Comparison of ENCODE assay signal across 8 mouse cellular contexts in genomic region chr3:56181991-56182370, GRCm38 (mm10). TPM values are rescaled to one million over a fixed set of nuclear protein-coding genes. Genes with fewer than 3 reads are reported as not detected.
A peak's percentile ranks its signal among the peaks of the same experiment; 100 is the strongest.
DNase-seq lines count a peak whose midpoint lies in the region; ATAC-seq and TF ChIP-seq lines count a peak whose summit lies in the region.

No protein-coding gene starts in this region.

- TF ChIP-seq POLR2A in heart, adult 2 months (IDR thresholded peaks at IDR 0.05; ENCODE audit: insufficient read depth, low read depth, low read length): no peak

- no peak for DNase-seq in heart, adult 2 months
- DNase-seq in heart, postnatal 4 days: no peak
- DNase-seq in forebrain, embryonic 14.5 days (ENCODE audit: low spot score): no peak
- DNase-seq in cerebellum, adult 9-11 months: no peak
- no peak for DNase-seq in spleen, postnatal 4 days (ENCODE audit: low spot score in 2 of 2)
- no peak for DNase-seq in ovary, adult 18-20 months (ENCODE audit: low spot score)

- intact Hi-C loops in heart, adult 2 months (cut with DNase I): loop anchor here (5.0 to 10.0 kb wide), 2 partner anchors 100 to 177 kb away; no protein-coding TSS in a partner anchor

- H3K4me1 ChIP-seq in heart, adult 2 months (ENCODE audit: control insufficient read depth, insufficient read depth, low read length): no peaks in the 10 kb centered on the region; the same call in 1 of the 2 replicates
- H3K4me1 ChIP-seq in E14TG2a.4 (replicated peaks; ENCODE audit: low read depth, low read length): peaks cover 12% of the 10 kb centered on the region
- peaks cover 5% of the 10 kb centered on the region; the same call in 1 of the 2 replicates for H3K4me1 ChIP-seq in forebrain, embryonic 14.5 days (ENCODE audit: control insufficient read depth, insufficient read depth, low read length)
- H3K4me1 ChIP-seq in liver, embryonic 15.5 days (replicated peaks): 0 out of 2 replicates have a peak, but pooled peaks cover 14% of the 10 kb centered on the region

- no peak for ATAC-seq in forebrain, embryonic 14.5 days
- no peak for ATAC-seq in liver, embryonic 15.5 days (ENCODE audit: insufficient read depth)

- peak overlapping the region; percentile 78 for H3K4me2 ChIP-seq in forebrain, embryonic 14.5 days (ENCODE audit: low read length)
- H3K4me2 ChIP-seq in liver, embryonic 15.5 days: peak overlapping the region; percentile 85

- TF ChIP-seq EP300 in heart, adult 2 months (IDR thresholded peaks at IDR 0.05; ENCODE audit: insufficient read depth, low read depth, low read length): no peak

- H3K79me2 ChIP-seq in heart, adult 2 months (replicated peaks; ENCODE audit: control insufficient read depth, insufficient read depth, low read length): peaks cover 3% of the 10 kb centered on the region; the same call in 1 of the 2 replicates

- H3K27me3 ChIP-seq in heart, adult 2 months (ENCODE audit: control insufficient read depth, insufficient read depth, low read length): no peaks in the 10 kb centered on the region
- H3K27me3 ChIP-seq in E14TG2a.4 (ENCODE audit: insufficient read depth, low read length): peaks cover 28% of the 10 kb centered on the region
- H3K27me3 ChIP-seq in forebrain, embryonic 14.5 days (replicated peaks; ENCODE audit: control insufficient read depth, insufficient read depth, low read length): no peaks in the 10 kb centered on the region
- H3K27me3 ChIP-seq in liver, embryonic 15.5 days: peaks cover 42% of the 10 kb centered on the region

- no peaks in the 10 kb centered on the region for H3K36me3 ChIP-seq in heart, adult 2 months (ENCODE audit: control insufficient read depth, insufficient read depth, low read length)
- no peaks in the 10 kb centered on the region for H3K36me3 ChIP-seq in E14TG2a.4 (ENCODE audit: insufficient read depth, low read length)
- H3K36me3 ChIP-seq in forebrain, embryonic 14.5 days (ENCODE audit: control insufficient read depth, insufficient read depth, low read length): no peaks in the 10 kb centered on the region
- no peaks in the 10 kb centered on the region for H3K36me3 ChIP-seq in liver, embryonic 15.5 days (replicated peaks)

- H3K4me3 ChIP-seq in heart, adult 2 months: peak overlapping the region; percentile 65
- H3K4me3 ChIP-seq in E14TG2a.4 (replicated peaks; ENCODE audit: low read length): peak overlapping the region; percentile 91
- H3K4me3 ChIP-seq in forebrain, embryonic 14.5 days (ENCODE audit: low read depth, low read length): peak overlapping the region; percentile 88
- H3K4me3 ChIP-seq in liver, embryonic 15.5 days (replicated peaks): peak overlapping the region; percentile 73

- WGBS in heart, adult 2 months: 9% methylated on average over 4 of the region's 4 CpGs
- 5% methylated on average over 4 of the region's 4 CpGs for WGBS in forebrain, embryonic 14.5 days
- WGBS in liver, embryonic 15.5 days (ENCODE audit: insufficient replicate concordance): 21% methylated on average over 4 of the region's 4 CpGs

- peak overlapping the region; percentile 8; the same call in 1 of the 2 replicates for H3K27ac ChIP-seq in heart, adult 2 months
- H3K27ac ChIP-seq in forebrain, embryonic 14.5 days (ENCODE audit: low read depth, low read length): peak overlapping the region; percentile 97
- no peak overlapping the region for H3K27ac ChIP-seq in liver, embryonic 15.5 days (replicated peaks)

- peak overlapping the region; percentile 58 for H3K9ac ChIP-seq in heart, adult 2 months (ENCODE audit: low read depth, low read length)
- peak overlapping the region; percentile 98 for H3K9ac ChIP-seq in forebrain, embryonic 14.5 days (ENCODE audit: low read length)
- H3K9ac ChIP-seq in liver, embryonic 15.5 days: no peak overlapping the region

- H3K9me3 ChIP-seq in E14TG2a.4 (ENCODE audit: low read length): no peaks in the 10 kb centered on the region
- no peaks in the 10 kb centered on the region for H3K9me3 ChIP-seq in forebrain, embryonic 14.5 days (replicated peaks; ENCODE audit: control insufficient read depth, low read length)
- H3K9me3 ChIP-seq in liver, embryonic 15.5 days (replicated peaks): no peaks in the 10 kb centered on the region

- no peak for TF ChIP-seq CTCF in heart, adult 2 months (IDR thresholded peaks at IDR 0.05)
- TF ChIP-seq CTCF in E14TG2a.4 (conservative IDR thresholded peaks at IDR 0.05; ENCODE audit: low read length): no peak

RNA-seq across cellular contexts. Expression of gene Nbea, which starts 1.5 kb away (rescaled TPM):
- total RNA-seq in heart, adult 2 months (2021): 10 to 100 TPM; 11.9 to 12.4 TPM
- 6.2 and 9.7 TPM in 2 replicates for polyA plus RNA-seq in heart, adult 2 months (2012; rRNA removed)
- 10 to 100 TPM; 30.8 to 31.9 TPM for total RNA-seq in heart, postnatal 4 days (2021)
- polyA plus RNA-seq in forebrain, embryonic 14.5 days (2014; fragmentation: Nextera tagmentation; extraction: Ambion mirVana): 54.6 and 63.2 TPM in 2 replicates
- 0.62 and 0.67 TPM in 2 replicates for polyA plus RNA-seq in liver, embryonic 15.5 days (2015; fragmentation: Nextera tagmentation; extraction: Ambion mirVana)
